Mouse (Mus musculus) embryonic facial prominence, embryonic 11.5 days (tissue): ENCODE measurements around the gene Efcab9. TPM values are rescaled to one million over a fixed set of nuclear protein-coding genes. Genes with fewer than 3 reads are reported as not detected.

Source experiments
- ATAC-seq: fragments of 200-750 bp; cut with Nextera tagmentation; replicated peaks from 2 replicates; pipeline ENCODE4 v1.8.0; 2017; ENCODE audit warnings: low read depth; ENCODE audit not compliant: insufficient number of reproducible peaks, low FRiP score, low TSS enrichment
- DNase-seq: peaks from one replicate; pipeline ENCODE4 v3.0.0-alpha.2; 2015; ENCODE audit warnings: low spot score
- H3K27ac ChIP-seq: fragments of 300-500 bp; sonication (generic); replicated peaks from 2 replicates; pipeline ENCODE4 v1.5.1; 2014; ENCODE audit warnings: mild to moderate bottlenecking, low read depth, low read length, control low read depth
- H3K27me3 ChIP-seq: fragments of 300-500 bp; sonication (generic); 2 replicates; pipeline ENCODE4 v1.6.1; 2014; ENCODE audit warnings: mild to moderate bottlenecking, low read length, moderate library complexity, mixed read lengths; ENCODE audit not compliant: control insufficient read depth, insufficient read depth
- H3K36me3 ChIP-seq: fragments of 300-500 bp; sonication (generic); replicated peaks from 2 replicates; pipeline ENCODE4 v1.6.1; 2014; ENCODE audit warnings: low read depth, mild to moderate bottlenecking, low read length, moderate library complexity, mixed read lengths; ENCODE audit not compliant: control insufficient read depth, insufficient read depth
- H3K4me1 ChIP-seq: fragments of 300-500 bp; sonication (generic); 2 replicates; pipeline ENCODE4 v1.6.1; 2014; ENCODE audit warnings: low read length, mixed read lengths; ENCODE audit not compliant: control insufficient read depth, insufficient read depth
- H3K4me2 ChIP-seq: fragments of 300-500 bp; sonication (generic); 2 replicates; pipeline ENCODE4 v1.6.1; 2014; ENCODE audit warnings: low read depth, mild to moderate bottlenecking, control low read depth, low read length, moderate library complexity
- H3K4me3 ChIP-seq: fragments of 300-500 bp; sonication (generic); 2 replicates; pipeline ENCODE4 v1.5.1; 2014; ENCODE audit warnings: low read depth, low read length, control low read depth
- H3K9ac ChIP-seq: fragments of 300-500 bp; sonication (generic); replicated peaks from 2 replicates; pipeline ENCODE4 v1.6.1; 2014; ENCODE audit warnings: mild to moderate bottlenecking, control low read depth, low read length
- H3K9me3 ChIP-seq: fragments of 300-500 bp; sonication (generic); replicated peaks from 2 replicates; pipeline ENCODE4 v1.6.1; 2016; ENCODE audit warnings: mild to moderate bottlenecking, low read length, inconsistent platforms, mixed read lengths; ENCODE audit not compliant: control insufficient read depth
- WGBS: fragments of 180-500 bp; shearing (Covaris S2); extraction: QIAGEN DNeasy Blood & Tissue Kit; methylation state at CpG from one replicate; pipeline ENCODE4 v1.1.7; 2014; 5-methylcytosine and 5-hydroxymethylcytosine counted together
- polyA plus RNA-seq: library from polyadenylated mRNA; unstranded; fragments of >200 nt; fragmentation: Nextera tagmentation; extraction: Ambion mirVana; gene quantifications from 2 replicates; pipeline ENCODE4 v1.2.1, GENCODE M21; 2014

Gene Efcab9
- polyA plus RNA-seq, 1 experiment from 2014 or later = 0.65 TPM

- Histone ChIP-seq H3K4me2 (no peak overlapping the region), H3K27ac (no peak overlapping the region), H3K27me3 (no peaks in the 10 kb centered on the region), H3K9ac (no peak overlapping the region), H3K36me3 (no peaks in the 10 kb centered on the region), H3K4me1 (no peaks in the 10 kb centered on the region), H3K9me3 (no peaks in the 10 kb centered on the region), H3K4me3 (no peak overlapping the region)
- DNase-seq = no peak
- 72% methylated on average over 3 of the region's 3 CpGs for WGBS
- ATAC-seq = no peak
Measured at GRCm38 (mm10) chr11:32485290-32485689, 46.6 kb downstream of the Efcab9 start.

GRCm38 (mm10) chr11:32481525-32481924, 50.4 kb downstream of the Efcab9 start:
- Histone ChIP-seq H3K9ac (no peak overlapping the region), H3K4me2 (no peak overlapping the region), H3K27me3 (no peaks in the 10 kb centered on the region), H3K4me3 (no peak overlapping the region), H3K9me3 (no peaks in the 10 kb centered on the region), H3K4me1 (no peaks in the 10 kb centered on the region), H3K36me3 (no peaks in the 10 kb centered on the region), H3K27ac (no peak overlapping the region)
- 78% methylated on average over 2 of the region's 2 CpGs for WGBS
- no peak for ATAC-seq
- DNase-seq = no peak

GRCm38 (mm10) chr11:32475487-32476236, 56.2 kb downstream of the Efcab9 start:
- ATAC-seq = no peak
- Histone ChIP-seq H3K27ac (no peak overlapping the region), H3K36me3 (no peaks in the 10 kb centered on the region), H3K9me3 (no peaks in the 10 kb centered on the region), H3K9ac (no peak overlapping the region), H3K27me3 (no peaks in the 10 kb centered on the region), H3K4me3 (no peak overlapping the region), H3K4me2 (no peak overlapping the region), H3K4me1 (no peaks in the 10 kb centered on the region)
- DNase-seq = no peak
- 77% methylated on average over 5 of the region's 5 CpGs for WGBS

GRCm38 (mm10) chr11:32474725-32475124, 57.2 kb downstream of the Efcab9 start:
- no peak overlapping the region for H3K4me3 ChIP-seq
- no peak overlapping the region for H3K27ac ChIP-seq
- H3K27me3 ChIP-seq = no peaks in the 10 kb centered on the region
- no peak for DNase-seq
- no peak for ATAC-seq
- H3K9me3 ChIP-seq = no peaks in the 10 kb centered on the region
- H3K9ac ChIP-seq = no peak overlapping the region
- 89% methylated on average over 3 of the region's 3 CpGs for WGBS
- H3K4me2 ChIP-seq = no peak overlapping the region
- no peaks in the 10 kb centered on the region for H3K4me1 ChIP-seq
- H3K36me3 ChIP-seq = no peaks in the 10 kb centered on the region

Other genes with a start within 250 kb of the Efcab9 start
- 2,270 and 2,500 TPM in 2 replicates for gene Hba-a1, start 248.6 kb downstream of the Efcab9 start, polyA plus RNA-seq
- 6.3 and 6.8 TPM in 2 replicates for gene Hbq1b, start 245.1 kb downstream of the Efcab9 start, polyA plus RNA-seq
- 4,574 and 5,165 TPM in 2 replicates for gene Hba-a2, start 235.6 kb downstream of the Efcab9 start, polyA plus RNA-seq
- 0.50 TPM in 1 of 2 replicates, not detected in the other for gene Hbq1a, start 232.0 kb downstream of the Efcab9 start, polyA plus RNA-seq
- 17.2 and 18.0 TPM in 2 replicates for gene Sh3pxd2b, start 184.3 kb downstream of the Efcab9 start, polyA plus RNA-seq
- 99.8 and 104 TPM in 2 replicates for gene Ubtd2, start 76.7 kb downstream of the Efcab9 start, polyA plus RNA-seq
- 1.4 and 1.7 TPM in 2 replicates for gene Stk10, start 1.2 kb upstream of the Efcab9 start, polyA plus RNA-seq
- 83.3 and 90.6 TPM in 2 replicates for gene Fbxw11, start 110.6 kb upstream of the Efcab9 start, polyA plus RNA-seq